12 mouse cellular contexts compared by ENCODE assay signal in the genomic region with DNA sequence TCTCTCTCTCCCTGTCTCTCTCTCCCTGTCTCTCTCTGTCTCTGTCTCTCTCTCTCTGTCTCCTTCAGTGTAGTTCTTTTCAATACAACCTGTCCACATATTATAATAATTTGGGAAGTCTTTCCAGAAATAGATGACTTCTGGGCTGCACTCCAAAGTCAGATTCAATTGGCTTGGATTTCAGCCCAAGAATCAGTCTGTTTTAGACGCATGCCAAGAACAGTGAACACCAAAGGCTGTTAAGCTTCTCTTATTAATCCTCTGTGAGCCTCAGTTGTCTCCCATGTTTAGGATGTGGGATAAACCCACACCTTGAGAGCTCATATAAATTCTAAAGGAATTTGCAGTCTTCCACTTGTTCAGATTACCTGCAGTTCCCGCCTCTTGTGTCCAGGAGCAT. TPM values are rescaled to one million over a fixed set of nuclear protein-coding genes. Genes with fewer than 3 reads are reported as not detected.
DNase-seq lines count a peak whose midpoint lies in the region; ATAC-seq and TF ChIP-seq lines count a peak whose summit lies in the region.
"Had no signal": no experiment of that assay in that cellular context is flagged by ENCODE, and none has a peak within 500 bp of the region (broad histone marks: within the 10 kb centered on the region; RNA-seq: fewer than 3 reads in every experiment).

No protein-coding gene starts in this region.

- no peaks in the 10 kb centered on the region for H3K4me1 ChIP-seq in kidney, postnatal 0 days (replicated peaks; ENCODE audit: insufficient read depth, low read length)
- H3K4me1 ChIP-seq in kidney, adult 2 months (ENCODE audit: control insufficient read depth, insufficient read depth, low read length) = no peaks in the 10 kb centered on the region

- no peak for TF ChIP-seq POLR2A in kidney, adult 2 months (IDR thresholded peaks at IDR 0.05; ENCODE audit: low read depth, low read length)

- H3K9me3 ChIP-seq in kidney, postnatal 0 days (replicated peaks; ENCODE audit: low read length) = no peaks in the 10 kb centered on the region

- H3K9ac ChIP-seq in kidney, postnatal 0 days (ENCODE audit: low read depth, low read length) = no peak overlapping the region

- no peak for TF ChIP-seq CTCF in kidney, postnatal 0 days (IDR thresholded peaks at IDR 0.05; ENCODE audit: low read depth)
- TF ChIP-seq CTCF in kidney, adult 2 months (conservative IDR thresholded peaks at IDR 0.05; ENCODE audit: insufficient read depth, insufficient read length, low read depth, low read length) = no peak

- H3K27me3 ChIP-seq in kidney, postnatal 0 days (ENCODE audit: insufficient read depth, low read length) = no peaks in the 10 kb centered on the region
- H3K27me3 ChIP-seq in kidney, adult 2 months (replicated peaks; ENCODE audit: control insufficient read depth, insufficient read depth, low read length) = no peaks in the 10 kb centered on the region

- H3K36me3 ChIP-seq in kidney, postnatal 0 days (ENCODE audit: insufficient read depth, low read length) = no peaks in the 10 kb centered on the region
- H3K36me3 ChIP-seq in kidney, adult 2 months (ENCODE audit: control insufficient read depth, insufficient read depth, low read length) = no peaks in the 10 kb centered on the region

- H3K4me2 ChIP-seq in kidney, postnatal 0 days (ENCODE audit: low read length) = no peak overlapping the region

- 71% methylated on average over 2 of the region's 2 CpGs for WGBS in kidney, postnatal 0 days
- WGBS in kidney, adult 2 months = 59% methylated on average over 2 of the region's 2 CpGs

- no peak for ATAC-seq in kidney, postnatal 0 days (replicated peaks; ENCODE audit: low FRiP score, low read depth)

- no peak overlapping the region for H3K4me3 ChIP-seq in kidney, postnatal 0 days (replicated peaks; ENCODE audit: low read depth, low read length)
- no peak overlapping the region for H3K4me3 ChIP-seq in kidney, adult 2 months (ENCODE audit: insufficient read depth, low read depth, low read length)

- peak; percentile 11 for DNase-seq in kidney, postnatal 0 days (ENCODE audit: low spot score)
- no peak for DNase-seq in kidney, adult 2 months
- peak; percentile 89 for DNase-seq in brain, adult 2 months (ENCODE audit: low read depth, low spot score)
- peak; percentile 64 to 70 for DNase-seq in cerebellum, adult 18-20 months
- peak; percentile 66 for DNase-seq in layer of hippocampus, adult 9-10 months (ENCODE audit: low spot score)
- DNase-seq in retina, embryonic 14.5 days (ENCODE audit: low spot score) = no peak
- no peak for DNase-seq in kidney, adult 9 months
- DNase-seq: adrenal gland, adult 2 months; kidney, adult 11 months; lung, adult 18-20 months; spleen, adult 18-20 months; thymus, adult 2 months had no signal

- H3K27ac ChIP-seq in kidney, postnatal 0 days = no peak overlapping the region
- no peak overlapping the region for H3K27ac ChIP-seq in kidney, adult 2 months (ENCODE audit: insufficient read depth, low read depth, low read length)

RNA-seq across cellular contexts. Expression of gene Bod1l, which starts 27.0 kb away (rescaled TPM):
- 21.1 and 22.6 TPM in 2 replicates for polyA plus RNA-seq in kidney, postnatal 0 days (2015; fragmentation: Nextera tagmentation; extraction: Ambion mirVana)
- 3.2 and 3.6 TPM in 2 replicates for polyA plus RNA-seq in kidney, adult 2 months (2012; rRNA removed)

Comparison
In these comparisons a context has a peak if more than half of its experiments do, and no peak if none do; other contexts are left out.
1. DNase-seq: peak in kidney, postnatal 0 days (single experiment), brain, adult 2 months (single experiment), cerebellum, adult 18-20 months (2 of 2) and layer of hippocampus, adult 9-10 months (single experiment); none in kidney, adult 2 months (single experiment), retina, embryonic 14.5 days (single experiment) and kidney, adult 9 months (single experiment).